Mouse (Mus musculus) myocyte (in vitro differentiated cells): ENCODE measurements around the gene Rims1. TPM values are rescaled to one million over a fixed set of nuclear protein-coding genes. Genes with fewer than 3 reads are reported as not detected.

Source experiments
- H3K27me3 ChIP-seq: one replicate; pipeline ENCODE4 v1.6.1; 2011; ENCODE audit not compliant: control insufficient read depth, insufficient read depth, insufficient read length
- H3K36me3 ChIP-seq: one replicate; pipeline ENCODE4 v1.6.1; 2011; ENCODE audit not compliant: control insufficient read depth, insufficient read depth
- H3K4me2 ChIP-seq: one replicate; pipeline ENCODE4 v1.6.1; 2011; ENCODE audit warnings: low read depth, control low read depth
- H3K4me3 ChIP-seq: one replicate; pipeline ENCODE4 v1.5.1; 2011; ENCODE audit warnings: mild to moderate bottlenecking, control low read depth, moderate library complexity
- H3K79me2 ChIP-seq: one replicate; pipeline ENCODE4 v1.6.1; 2011; ENCODE audit not compliant: control insufficient read depth, insufficient read depth
- H3ac ChIP-seq: one replicate; pipeline ENCODE4 v1.6.1; 2011; ENCODE audit not compliant: control insufficient read depth, insufficient read length
- CEBPB ChIP-seq: IDR thresholded peaks from 2 replicates; pipeline ENCODE4 v1.6.1; 2011; ENCODE audit warnings: mild to moderate bottlenecking, moderate library complexity; ENCODE audit not compliant: poor library complexity, insufficient read depth, severe bottlenecking
- E2F4 ChIP-seq: IDR thresholded peaks from one replicate; pipeline ENCODE4 v1.6.1; 2011; ENCODE audit warnings: mild to moderate bottlenecking, control low read depth, moderate library complexity; ENCODE audit not compliant: insufficient read depth
- MAX ChIP-seq: IDR thresholded peaks from one replicate; pipeline ENCODE4 v1.6.1; 2011; ENCODE audit warnings: low read depth, mild to moderate bottlenecking, control low read depth
- MYOD1 ChIP-seq, 3 experiments: IDR thresholded peaks; one replicate each; pipeline ENCODE4 v1.6.1; 2011; ENCODE audit warnings: control low read depth in 2 of 3, low read depth in 2 of 3, mild to moderate bottlenecking in 2 of 3, moderate library complexity in 1 of 3; ENCODE audit not compliant: insufficient read length in 2 of 3, control insufficient read depth in 1 of 3
- MYOG ChIP-seq, 3 experiments: IDR thresholded peaks; one replicate each; pipeline ENCODE4 v1.6.1; 2011; ENCODE audit warnings: control low read depth in 2 of 3, low read depth in 2 of 3, mild to moderate bottlenecking in 2 of 3; ENCODE audit not compliant: insufficient read length in 2 of 3, control insufficient read depth in 1 of 3, insufficient read depth in 1 of 3
- POLR2A ChIP-seq: IDR thresholded peaks from one replicate; pipeline ENCODE4 v1.6.1; 2011; ENCODE audit warnings: low read depth, mild to moderate bottlenecking, control low read depth, moderate library complexity; ENCODE audit not compliant: insufficient read length
- POLR2AphosphoS2 ChIP-seq: IDR thresholded peaks from one replicate; pipeline ENCODE4 v1.6.1; 2011; ENCODE audit warnings: low read depth, control low read depth; ENCODE audit not compliant: insufficient read length
- REST ChIP-seq: IDR thresholded peaks from one replicate; pipeline ENCODE4 v1.6.1; 2011; ENCODE audit warnings: mild to moderate bottlenecking, control low read depth, moderate library complexity; ENCODE audit not compliant: insufficient read depth, insufficient read length
- SRF ChIP-seq: IDR thresholded peaks from one replicate; pipeline ENCODE4 v1.6.1; 2011; ENCODE audit warnings: low read depth; ENCODE audit not compliant: control insufficient read depth, insufficient read length
- TCF12 ChIP-seq: IDR thresholded peaks from one replicate; pipeline ENCODE4 v1.6.1; 2011; ENCODE audit warnings: mild to moderate bottlenecking, control low read depth; ENCODE audit not compliant: poor library complexity, insufficient read depth, severe bottlenecking
- TCF3 ChIP-seq: IDR thresholded peaks from one replicate; pipeline ENCODE4 v1.6.1; 2011; ENCODE audit warnings: low read depth, control low read depth; ENCODE audit not compliant: insufficient read length
- USF1 ChIP-seq: IDR thresholded peaks from one replicate; pipeline ENCODE4 v1.6.1; 2011; ENCODE audit warnings: low read depth, mild to moderate bottlenecking, control low read depth, moderate library complexity
- polyA plus RNA-seq: library from polyadenylated mRNA; unstranded; fragments of >200 nt; fragmentation: generic; extraction: Trizol; gene quantifications from one replicate; pipeline ENCODE4 v1.2.1, GENCODE M21; 2012; ENCODE audit warnings: missing spikeins

Gene Rims1
- polyA plus RNA-seq, 1 experiment = not detected

DNA sequence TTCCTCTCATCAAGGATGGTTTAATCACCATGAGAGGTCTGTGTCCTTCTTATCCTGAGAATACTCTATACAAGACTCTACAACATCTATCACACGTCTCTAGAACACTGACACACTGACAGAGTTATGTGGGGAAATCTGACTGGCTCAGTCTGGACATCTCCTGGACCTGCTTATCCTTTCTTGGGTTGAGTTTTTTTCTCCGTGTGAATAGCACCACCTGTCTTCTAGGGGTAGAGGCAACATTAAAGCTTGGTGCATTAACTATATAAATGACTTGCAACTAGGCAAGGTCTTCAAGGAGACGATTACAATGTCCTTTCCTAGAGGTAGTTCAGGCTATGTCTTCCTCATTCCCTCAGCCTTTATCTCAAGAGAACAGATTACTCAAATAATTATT lies 540.3 kb downstream of the Rims1 start:
- no peaks in the 10 kb centered on the region for H3K36me3 ChIP-seq
- no peak overlapping the region for H3K4me3 ChIP-seq
- no peak overlapping the region for H3K4me2 ChIP-seq
- H3K27me3 ChIP-seq = no peaks in the 10 kb centered on the region
- no peak for TF ChIP-seq MAX
- TF ChIP-seq POLR2AphosphoS2 = no peak
- TF ChIP-seq SRF = no peak
- TF ChIP-seq REST = no peak
- TF ChIP-seq TCF12 = no peak
- no peak for TF ChIP-seq CEBPB
- no peak for TF ChIP-seq USF1
- TF ChIP-seq MYOG (IDR thresholded peaks at IDR 0.05; ENCODE audit: control insufficient read depth in 1 of 3, insufficient read depth in 1 of 3, insufficient read length in 2 of 3, low read depth in 2 of 3) = no peak
- no peak for TF ChIP-seq E2F4
- no peak overlapping the region for H3ac ChIP-seq
- H3K79me2 ChIP-seq = no peaks in the 10 kb centered on the region

DNA sequence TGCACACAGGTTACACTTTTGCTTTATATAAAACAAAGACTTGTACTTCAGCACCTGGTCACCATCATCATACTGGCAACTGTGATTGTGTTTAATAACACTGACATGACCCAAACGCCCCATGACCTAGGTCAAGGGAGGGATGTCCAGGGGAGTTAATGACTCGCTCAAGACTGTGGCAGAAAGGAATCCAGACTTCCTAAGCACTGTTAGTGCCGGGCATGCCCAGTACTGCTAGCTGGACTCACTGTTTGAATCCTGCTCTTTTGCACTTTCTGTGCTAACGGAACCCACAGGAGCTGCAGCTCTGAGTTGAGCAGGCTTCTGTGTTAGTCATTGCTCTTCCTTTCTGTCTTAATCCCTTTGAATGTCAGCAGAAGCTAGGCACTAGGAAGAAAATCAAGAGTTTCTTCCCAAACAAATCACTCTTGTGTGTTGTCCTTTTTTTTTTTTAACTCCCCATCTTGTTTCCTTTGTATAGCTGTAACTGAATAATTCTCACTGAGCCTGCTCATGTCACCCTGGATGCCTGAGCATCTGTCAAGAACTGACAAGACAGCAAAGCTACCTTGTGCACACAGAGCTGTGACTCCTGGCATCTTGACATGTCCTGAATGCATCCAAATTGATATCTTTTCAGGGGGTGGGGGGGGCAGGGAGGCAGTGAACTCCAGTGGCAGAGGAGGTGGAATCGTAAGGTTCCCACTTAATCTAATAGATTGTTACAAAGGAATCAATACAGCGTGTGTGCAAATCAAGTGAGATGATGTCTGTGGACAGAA lies 543.4 kb downstream of the Rims1 start:
- Histone ChIP-seq H3K4me3 (no peak overlapping the region), H3K4me2 (no peak overlapping the region), H3K27me3 (no peaks in the 10 kb centered on the region), H3K79me2 (no peaks in the 10 kb centered on the region), H3K36me3 (no peaks in the 10 kb centered on the region), H3ac (no peak overlapping the region)
- TF ChIP-seq REST (no peak), TCF3 (no peak), MAX (no peak), MYOD1 (IDR thresholded peaks at IDR 0.05; ENCODE audit: control insufficient read depth in 1 of 3, insufficient read length in 2 of 3, low read depth in 2 of 3) (no peak), POLR2AphosphoS2 (no peak), POLR2A (no peak), USF1 (no peak), CEBPB (no peak), MYOG (IDR thresholded peaks at IDR 0.05; ENCODE audit: control insufficient read depth in 1 of 3, insufficient read depth in 1 of 3, insufficient read length in 2 of 3, low read depth in 2 of 3) (no peak), TCF12 (no peak), E2F4 (no peak), SRF (no peak)

DNA sequence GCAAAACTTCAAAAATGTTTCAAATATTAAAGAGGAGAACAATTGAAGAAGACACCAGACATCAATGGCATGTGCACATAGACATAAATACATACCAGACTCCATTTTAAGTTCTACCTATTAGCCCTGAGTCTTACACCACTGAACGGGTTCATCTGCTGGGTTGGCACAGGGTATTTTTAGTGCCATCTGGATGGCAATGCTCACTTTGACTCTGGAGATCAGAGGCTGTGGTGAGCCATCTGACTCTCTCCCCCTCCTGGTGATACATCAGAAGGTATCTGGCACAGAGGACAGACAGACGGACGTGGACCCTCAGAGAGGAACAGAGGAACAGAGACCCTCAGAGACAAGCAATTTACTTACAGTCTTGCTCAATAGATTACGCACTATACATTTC lies 544.1 kb downstream of the Rims1 start:
- Histone ChIP-seq H3ac (no peak overlapping the region), H3K4me3 (no peak overlapping the region), H3K79me2 (no peaks in the 10 kb centered on the region), H3K36me3 (no peaks in the 10 kb centered on the region), H3K4me2 (no peak overlapping the region), H3K27me3 (no peaks in the 10 kb centered on the region)
- TF ChIP-seq CEBPB = no peak
- no peak for TF ChIP-seq TCF3
- no peak for TF ChIP-seq REST
- no peak for TF ChIP-seq MYOD1 (IDR thresholded peaks at IDR 0.05; ENCODE audit: control insufficient read depth in 1 of 3, insufficient read length in 2 of 3, low read depth in 2 of 3)
- no peak for TF ChIP-seq TCF12
- TF ChIP-seq POLR2AphosphoS2 = no peak
- TF ChIP-seq POLR2A = no peak
- TF ChIP-seq MAX = no peak
- no peak for TF ChIP-seq MYOG (IDR thresholded peaks at IDR 0.05; ENCODE audit: control insufficient read depth in 1 of 3, insufficient read depth in 1 of 3, insufficient read length in 2 of 3, low read depth in 2 of 3)
- TF ChIP-seq SRF = no peak
- no peak for TF ChIP-seq USF1
- no peak for TF ChIP-seq E2F4

DNA sequence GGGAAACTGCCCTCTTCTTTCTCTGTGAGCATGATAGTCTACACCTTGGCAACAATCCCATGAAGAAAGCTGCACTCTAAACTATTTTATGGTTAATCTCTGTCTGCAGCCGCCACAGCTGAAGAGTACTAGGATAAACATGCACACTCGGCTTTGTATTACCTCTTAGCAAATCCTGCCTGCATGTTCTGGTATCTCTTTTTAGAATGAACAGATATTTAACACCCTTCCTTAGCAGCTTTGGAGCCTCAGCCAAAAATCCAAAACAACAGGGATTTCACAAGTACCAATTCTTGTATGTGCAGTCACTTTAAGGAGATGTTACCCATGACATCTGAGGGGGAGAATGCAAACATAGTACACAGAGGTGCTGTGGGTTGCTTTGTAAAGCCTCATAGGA lies 545.5 kb downstream of the Rims1 start:
- Histone ChIP-seq H3K79me2 (no peaks in the 10 kb centered on the region), H3K27me3 (no peaks in the 10 kb centered on the region), H3K4me3 (no peak overlapping the region), H3K4me2 (no peak overlapping the region), H3ac (no peak overlapping the region), H3K36me3 (no peaks in the 10 kb centered on the region)
- TF ChIP-seq MYOD1 (IDR thresholded peaks at IDR 0.05; ENCODE audit: control insufficient read depth in 1 of 3, insufficient read length in 2 of 3, low read depth in 2 of 3) (no peak), E2F4 (no peak)

DNA sequence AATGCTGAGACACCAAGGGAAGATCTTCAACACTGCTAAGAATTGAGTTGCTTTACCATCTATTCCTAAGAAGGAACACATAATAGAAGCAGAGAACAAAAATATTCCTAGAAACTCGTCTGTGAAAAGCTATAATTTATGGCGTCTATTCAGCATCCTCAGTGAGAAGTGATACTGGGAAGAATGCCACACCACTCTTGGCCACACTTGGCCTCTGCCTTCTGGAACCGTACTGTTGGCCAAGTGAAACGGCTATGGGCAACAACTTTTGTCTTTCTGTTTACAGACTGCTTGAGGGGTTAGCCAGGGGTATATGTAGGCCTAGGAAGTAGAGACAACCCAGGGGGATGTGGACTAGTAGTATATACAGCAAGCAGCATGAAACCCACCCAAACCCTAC lies 547.4 kb downstream of the Rims1 start:
- Histone ChIP-seq H3K36me3 (no peaks in the 10 kb centered on the region), H3K79me2 (no peaks in the 10 kb centered on the region), H3K4me3 (no peak overlapping the region), H3ac (no peak overlapping the region), H3K27me3 (no peaks in the 10 kb centered on the region), H3K4me2 (no peak overlapping the region)
- no peak for TF ChIP-seq POLR2AphosphoS2
- TF ChIP-seq SRF = no peak
- TF ChIP-seq CEBPB = no peak
- TF ChIP-seq TCF3 = no peak
- no peak for TF ChIP-seq USF1
- no peak for TF ChIP-seq E2F4
- TF ChIP-seq MYOG (IDR thresholded peaks at IDR 0.05; ENCODE audit: control insufficient read depth in 1 of 3, insufficient read depth in 1 of 3, insufficient read length in 2 of 3, low read depth in 2 of 3) = no peak
- no peak for TF ChIP-seq MYOD1 (IDR thresholded peaks at IDR 0.05; ENCODE audit: control insufficient read depth in 1 of 3, insufficient read length in 2 of 3, low read depth in 2 of 3)
- TF ChIP-seq MAX = no peak
- TF ChIP-seq TCF12 = no peak
- no peak for TF ChIP-seq POLR2A
- TF ChIP-seq REST = no peak
